Mouse (Mus musculus): ENCODE results near the gene Calu.

DNA sequence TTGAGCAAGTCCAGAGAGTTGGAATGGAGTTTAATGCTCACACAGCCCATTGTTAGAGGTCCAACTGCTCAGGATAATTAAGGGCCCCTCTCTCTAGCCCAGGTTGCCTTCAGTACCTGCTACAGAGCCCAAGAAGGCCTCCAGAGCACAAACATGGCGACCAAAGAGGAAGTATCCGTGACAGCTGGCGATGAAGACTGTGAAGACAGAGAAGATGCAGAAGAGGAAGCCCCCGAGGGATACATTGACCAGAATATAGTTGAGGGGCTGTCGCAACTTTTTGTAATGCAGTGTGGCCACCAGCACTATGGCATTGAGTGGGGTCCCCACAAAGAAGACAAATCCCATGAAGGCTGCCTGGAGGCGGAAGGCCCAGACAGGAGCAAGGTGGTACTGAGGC lies 32.1 kb downstream of the Calu start:
- TF ChIP-seq POLR2A (IDR thresholded peaks at IDR 0.05; ENCODE audit: low read depth, low read length) (no peak), CTCF (conservative IDR thresholded peaks at IDR 0.05 in 1 of 2, IDR thresholded peaks at IDR 0.05 in 1 of 2; ENCODE audit: low read depth in 2 of 2, low read length in 2 of 2) (no peak), GABPA (IDR thresholded peaks at IDR 0.05; ENCODE audit: insufficient replicate concordance, low read depth, low read length) (no peak), KAT2A (IDR thresholded peaks at IDR 0.05; ENCODE audit: insufficient replicate concordance, low read length) (no peak), E2F4 (IDR thresholded peaks at IDR 0.05; ENCODE audit: insufficient replicate concordance, low read depth, low read length) (no peak), ZNF384 (IDR thresholded peaks at IDR 0.05; ENCODE audit: low read depth, low read length) (no peak), MXI1 (IDR thresholded peaks at IDR 0.05; ENCODE audit: low read depth, low read length) (no peak), SIN3A (IDR thresholded peaks at IDR 0.05; ENCODE audit: low read length) (no peak)
